Mouse (Mus musculus): ENCODE results near the gene Etv2.

Gene Etv2

GRCm38 (mm10) chr7:30635752-30636151 is at the start of gene Etv2:
Etv2 (minus strand) TSS chr7:30635852.
- in situ Hi-C loops (cut with MboI, MseI), result no loop called here

GRCm38 (mm10) chr7:30683425-30683824 is 47.8 kb upstream of the Etv2 start:
- in situ Hi-C loops (cut with MboI, MseI), result loop anchor here (10.0 kb wide), 1 partner anchor 1069 kb away; no protein-coding TSS in a partner anchor

- in situ Hi-C loops (cut with MboI, MseI), result loop anchor here (10.0 kb wide), 1 partner anchor 1067 kb away; no protein-coding TSS in a partner anchor
These were observed 46.2 kb upstream of the Etv2 start for GRCm38 (mm10) chr7:30681897-30682296.

- in situ Hi-C loops (cut with MboI, MseI), result no loop called here
These were observed 42.8 kb upstream of the Etv2 start for GRCm38 (mm10) chr7:30678263-30678975.

- in situ Hi-C loops (cut with MboI, MseI), result no loop called here
These were observed 35.8 kb upstream of the Etv2 start, which contains the start of gene Pmis2 for GRCm38 (mm10) chr7:30671480-30671879. Pmis2 (minus strand) TSS chr7:30671605.

- in situ Hi-C loops (cut with MboI, MseI), result no loop called here
These were observed 33.6 kb upstream of the Etv2 start for GRCm38 (mm10) chr7:30669229-30669628.

GRCm38 (mm10) chr7:30665321-30665720 is 29.7 kb upstream of the Etv2 start:
- in situ Hi-C loops (cut with MboI, MseI), result no loop called here

GRCm38 (mm10) chr7:30664529-30665200 is 29.0 kb upstream of the Etv2 start, which contains the start of gene Haus5:
Haus5 (minus strand) TSS chr7:30664994.
- in situ Hi-C loops (cut with MboI, MseI), result no loop called here

- in situ Hi-C loops (cut with MboI, MseI), result no loop called here
These were observed 14.2 kb upstream of the Etv2 start, which contains the start of gene Rbm42 for GRCm38 (mm10) chr7:30649591-30650540. Rbm42 (minus strand) TSS chr7:30650317.

- in situ Hi-C loops (cut with MboI, MseI), result no loop called here
These were observed 3.4 kb upstream of the Etv2 start for GRCm38 (mm10) chr7:30639083-30639482.

- in situ Hi-C loops (cut with MboI, MseI), result no loop called here
These were observed 743 bp upstream of the Etv2 start for GRCm38 (mm10) chr7:30636395-30636794.

- in situ Hi-C loops (cut with MboI, MseI), result no loop called here
These were observed 1.0 kb downstream of the Etv2 start for GRCm38 (mm10) chr7:30634621-30635020.

GRCm38 (mm10) chr7:30633762-30634412 is 1.8 kb downstream of the Etv2 start:
- in situ Hi-C loops (cut with MboI, MseI), result no loop called here

- in situ Hi-C loops (cut with MboI, MseI), result no loop called here
These were observed 6.6 kb downstream of the Etv2 start for GRCm38 (mm10) chr7:30629013-30629412.

- in situ Hi-C loops (cut with MboI, MseI), result no loop called here
These were observed 9.0 kb downstream of the Etv2 start for GRCm38 (mm10) chr7:30626647-30627046.

- in situ Hi-C loops (cut with MboI, MseI), result no loop called here
These were observed 9.9 kb downstream of the Etv2 start, which contains the start of gene Cox6b1 for GRCm38 (mm10) chr7:30625530-30626384. Cox6b1 (minus strand) TSS chr7:30626151.

- in situ Hi-C loops (cut with MboI, MseI), result no loop called here
These were observed 16.4 kb downstream of the Etv2 start for GRCm38 (mm10) chr7:30619202-30619601.

GRCm38 (mm10) chr7:30618658-30619057 is 17.0 kb downstream of the Etv2 start:
- in situ Hi-C loops (cut with MboI, MseI), result no loop called here

- in situ Hi-C loops (cut with MboI, MseI), result no loop called here
These were observed 20.4 kb downstream of the Etv2 start for GRCm38 (mm10) chr7:30615049-30615760.
